Comparison of ENCODE assay signal across 15 mouse cellular contexts in the genomic region with DNA sequence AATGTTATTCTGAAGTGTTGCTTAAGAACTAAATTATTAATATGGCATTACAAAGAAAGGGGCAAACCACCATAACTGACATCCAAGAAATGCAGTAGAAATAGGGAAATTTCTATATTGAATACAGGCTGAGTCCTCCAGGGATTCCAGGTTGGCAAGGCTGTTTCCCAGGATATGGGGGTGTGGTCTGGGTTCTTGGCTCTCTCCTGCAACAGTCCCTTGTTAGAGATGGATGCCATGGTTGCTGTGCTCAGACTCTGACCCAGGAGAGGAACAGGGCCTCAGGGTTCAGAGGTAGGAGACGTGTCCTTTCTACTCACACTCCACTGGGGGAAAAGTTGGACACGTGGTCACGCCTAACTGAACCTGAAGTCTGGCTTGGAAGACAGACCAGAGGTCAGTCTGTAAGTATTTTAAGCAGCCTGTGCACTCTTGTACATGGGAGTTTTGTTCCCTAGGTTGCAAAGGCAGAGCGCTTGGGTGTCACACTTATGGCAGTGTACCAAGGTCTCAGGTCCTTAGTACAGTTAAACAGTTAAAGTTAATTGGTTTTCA. TPM values are rescaled to one million over a fixed set of nuclear protein-coding genes. Genes with fewer than 3 reads are reported as not detected.
DNase-seq lines count a peak whose midpoint lies in the region; ATAC-seq and TF ChIP-seq lines count a peak whose summit lies in the region.
"Had no signal": no experiment of that assay in that cellular context is flagged by ENCODE, and none has a peak within 500 bp of the region (broad histone marks: within the 10 kb centered on the region; RNA-seq: fewer than 3 reads in every experiment).

No protein-coding gene starts in this region.

- no peak overlapping the region for H3K9ac ChIP-seq in hindbrain, embryonic 14.5 days
- H3K9ac ChIP-seq in hindbrain, embryonic 12.5 days, result no peak overlapping the region
- H3K9ac ChIP-seq in kidney, embryonic 15.5 days, result no peak overlapping the region
- no peak overlapping the region for H3K9ac ChIP-seq in forebrain, embryonic 12.5 days
- H3K9ac ChIP-seq: liver, embryonic 14.5 days; stomach, embryonic 15.5 days had no signal

- no peak for TF ChIP-seq CTCF in lung, adult 2 months (IDR thresholded peaks at IDR 0.05; ENCODE audit: insufficient read depth, low read length)

- WGBS in hindbrain, embryonic 14.5 days, result 82% methylated on average over 4 of the region's 4 CpGs
- 93% methylated on average over 4 of the region's 4 CpGs for WGBS in hindbrain, embryonic 12.5 days
- WGBS in kidney, embryonic 15.5 days, result 60% methylated on average over 4 of the region's 4 CpGs
- WGBS in forebrain, embryonic 12.5 days, result 87% methylated on average over 4 of the region's 4 CpGs
- WGBS in lung, adult 2 months, result 83% methylated on average over 4 of the region's 4 CpGs

- H3K4me3 ChIP-seq in hindbrain, embryonic 14.5 days (replicated peaks; ENCODE audit: low read length), result no peak overlapping the region
- H3K4me3 ChIP-seq in hindbrain, embryonic 12.5 days, result no peak overlapping the region
- no peak overlapping the region for H3K4me3 ChIP-seq in kidney, embryonic 15.5 days (replicated peaks)
- H3K4me3 ChIP-seq in forebrain, embryonic 12.5 days (replicated peaks), result no peak overlapping the region
- no peak overlapping the region for H3K4me3 ChIP-seq in lung, adult 2 months (replicated peaks; ENCODE audit: extremely low read depth, low read depth, low read length)
- H3K4me3 ChIP-seq: stomach, embryonic 15.5 days had no signal

- DNase-seq in cerebellum, postnatal 10 days, result peak; percentile 55 to 62
- no peak for DNase-seq in hindbrain, embryonic 14.5 days (ENCODE audit: low spot score)
- peak; percentile 48 for DNase-seq in NIH3T3 (ENCODE audit: low read depth)
- no peak for DNase-seq in lung, adult 2 months
- DNase-seq: adrenal gland, adult 8-10 months; cerebellum, postnatal 36 days; gastrocnemius, postnatal 14 days; thymus, postnatal 4 days had no signal

- no peak for ATAC-seq in cerebellum, adult (ENCODE audit: insufficient number of reproducible peaks, low FRiP score, low TSS enrichment)
- no peak for ATAC-seq in hindbrain, embryonic 14.5 days (ENCODE audit: low FRiP score)
- no peak for ATAC-seq in hindbrain, embryonic 12.5 days (ENCODE audit: low FRiP score)
- peak; percentile 50; the same call in 1 of the 2 replicates for ATAC-seq in kidney, embryonic 15.5 days (replicated peaks; ENCODE audit: low FRiP score)
- no peak for ATAC-seq in forebrain, embryonic 12.5 days (ENCODE audit: low FRiP score)
- ATAC-seq: inflammation-experienced regulatory T-cells, adult 6 months had no signal

- 0 out of 2 replicates have a peak overlapping the region, but pooled peaks have one; percentile 38 for H3K27ac ChIP-seq in hindbrain, embryonic 14.5 days
- H3K27ac ChIP-seq in hindbrain, embryonic 12.5 days, result no peak overlapping the region; the same call in 1 of the 2 replicates
- H3K27ac ChIP-seq in kidney, embryonic 15.5 days, result no peak overlapping the region
- no peak overlapping the region for H3K27ac ChIP-seq in forebrain, embryonic 12.5 days
- H3K27ac ChIP-seq: liver, embryonic 14.5 days; stomach, embryonic 15.5 days had no signal

- H3K27me3 ChIP-seq in hindbrain, embryonic 14.5 days (ENCODE audit: control insufficient read depth, insufficient read depth, low read length), result no peaks in the 10 kb centered on the region
- H3K27me3 ChIP-seq in hindbrain, embryonic 12.5 days, result no peaks in the 10 kb centered on the region
- no peaks in the 10 kb centered on the region for H3K27me3 ChIP-seq in kidney, embryonic 15.5 days
- H3K27me3 ChIP-seq in forebrain, embryonic 12.5 days, result no peaks in the 10 kb centered on the region
- H3K27me3 ChIP-seq: stomach, embryonic 15.5 days had no signal

- peaks cover 4% of the 10 kb centered on the region; the same call in 1 of the 2 replicates for H3K36me3 ChIP-seq in hindbrain, embryonic 14.5 days (replicated peaks; ENCODE audit: control insufficient read depth, insufficient read depth)
- H3K36me3 ChIP-seq in hindbrain, embryonic 12.5 days, result peaks cover 2% of the 10 kb centered on the region
- H3K36me3 ChIP-seq in kidney, embryonic 15.5 days, result peaks cover 4% of the 10 kb centered on the region
- H3K36me3 ChIP-seq in forebrain, embryonic 12.5 days (replicated peaks), result peaks cover 4% of the 10 kb centered on the region

- H3K9me3 ChIP-seq in hindbrain, embryonic 14.5 days (ENCODE audit: control insufficient read depth, low read length), result no peaks in the 10 kb centered on the region
- H3K9me3 ChIP-seq in hindbrain, embryonic 12.5 days (replicated peaks), result no peaks in the 10 kb centered on the region
- no peaks in the 10 kb centered on the region for H3K9me3 ChIP-seq in kidney, embryonic 15.5 days (replicated peaks)
- H3K9me3 ChIP-seq in forebrain, embryonic 12.5 days, result no peaks in the 10 kb centered on the region
- H3K9me3 ChIP-seq: stomach, embryonic 15.5 days had no signal

- TF ChIP-seq POLR2A in lung, adult 2 months (IDR thresholded peaks at IDR 0.05; ENCODE audit: borderline replicate concordance, extremely low read depth, low read depth, low read length), result no peak

- no peak overlapping the region for H3K4me2 ChIP-seq in hindbrain, embryonic 14.5 days (replicated peaks)
- no peak overlapping the region for H3K4me2 ChIP-seq in hindbrain, embryonic 12.5 days (replicated peaks)
- no peak overlapping the region for H3K4me2 ChIP-seq in kidney, embryonic 15.5 days
- H3K4me2 ChIP-seq in forebrain, embryonic 12.5 days, result no peak overlapping the region
- H3K4me2 ChIP-seq: stomach, embryonic 15.5 days had no signal

- peaks cover 20% of the 10 kb centered on the region for H3K4me1 ChIP-seq in hindbrain, embryonic 14.5 days (replicated peaks; ENCODE audit: control insufficient read depth, insufficient read depth, low read length)
- H3K4me1 ChIP-seq in hindbrain, embryonic 12.5 days, result peaks cover 10% of the 10 kb centered on the region; the same call in 1 of the 2 replicates
- peaks cover 10% of the 10 kb centered on the region; the same call in 1 of the 2 replicates for H3K4me1 ChIP-seq in kidney, embryonic 15.5 days
- peaks cover 7% of the 10 kb centered on the region; the same call in 1 of the 2 replicates for H3K4me1 ChIP-seq in forebrain, embryonic 12.5 days
- H3K4me1 ChIP-seq in lung, adult 2 months (ENCODE audit: control insufficient read depth, insufficient read depth, low read length), result peaks cover 2% of the 10 kb centered on the region; the same call in 1 of the 2 replicates
- H3K4me1 ChIP-seq: stomach, embryonic 15.5 days had no signal

RNA-seq across cellular contexts. Expression of a gene that starts 48.6 kb away (rescaled TPM):
- polyA plus RNA-seq in hindbrain, embryonic 14.5 days (2014; fragmentation: Nextera tagmentation; extraction: Ambion mirVana), result 15.7 and 17.2 TPM in 2 replicates
- polyA plus RNA-seq in hindbrain, embryonic 12.5 days (2016; fragmentation: Nextera tagmentation; extraction: Ambion mirVana), result 15.6 and 16.1 TPM in 2 replicates
- polyA plus RNA-seq in kidney, embryonic 15.5 days (2015; fragmentation: Nextera tagmentation; extraction: Ambion mirVana), result 15.8 and 16.1 TPM in 2 replicates
- 13.3 and 15.9 TPM in 2 replicates for polyA plus RNA-seq in forebrain, embryonic 12.5 days (2016; fragmentation: Nextera tagmentation; extraction: Ambion mirVana)
- polyA plus RNA-seq in lung, adult 2 months (2012; rRNA removed), result 14.6 and 18.1 TPM in 2 replicates

Comparison
In these comparisons a context has a peak if more than half of its experiments do, and no peak if none do; other contexts are left out.
1. DNase-seq: peak in cerebellum, postnatal 10 days (2 of 2) and NIH3T3 (single experiment); none in hindbrain, embryonic 14.5 days (single experiment) and lung, adult 2 months (single experiment).